Mouse (Mus musculus) spleen, adult 2 months (tissue): ENCODE measurements around the gene Pakap.

ENCODE experiments used
- CTCF ChIP-seq: fragments of 200-500 bp; IDR thresholded peaks from 2 replicates; pipeline ENCODE4 v1.5.1; 2011; ENCODE audit warnings: mild to moderate bottlenecking, inconsistent platforms; ENCODE audit not compliant: insufficient read depth, insufficient read length, insufficient replicate concordance; ENCODE audit errors: extremely low read depth
- POLR2A ChIP-seq: fragments of 200-500 bp; IDR thresholded peaks from 2 replicates; pipeline ENCODE4 v1.6.1; 2011; ENCODE audit warnings: low read depth, low read length, inconsistent platforms

GRCm38 (mm10) chr4:57886888-57887230, 318.9 kb downstream of the Pakap start:
- TF ChIP-seq POLR2A: no peak
- no peak for TF ChIP-seq CTCF
